Mouse (Mus musculus): Measurements from ENCODE around the gene Lgals4.

Lgals4 gene

GRCm38 (mm10) chr7:28808221-28808941 lies 25.3 kb upstream of the Lgals4 start, which contains the start of gene Hnrnpl:
TSS of gene Hnrnpl (plus strand) at chr7:28808541.
- peak; percentile 63 for DNase-seq (ENCODE audit: low spot score)

DNA sequence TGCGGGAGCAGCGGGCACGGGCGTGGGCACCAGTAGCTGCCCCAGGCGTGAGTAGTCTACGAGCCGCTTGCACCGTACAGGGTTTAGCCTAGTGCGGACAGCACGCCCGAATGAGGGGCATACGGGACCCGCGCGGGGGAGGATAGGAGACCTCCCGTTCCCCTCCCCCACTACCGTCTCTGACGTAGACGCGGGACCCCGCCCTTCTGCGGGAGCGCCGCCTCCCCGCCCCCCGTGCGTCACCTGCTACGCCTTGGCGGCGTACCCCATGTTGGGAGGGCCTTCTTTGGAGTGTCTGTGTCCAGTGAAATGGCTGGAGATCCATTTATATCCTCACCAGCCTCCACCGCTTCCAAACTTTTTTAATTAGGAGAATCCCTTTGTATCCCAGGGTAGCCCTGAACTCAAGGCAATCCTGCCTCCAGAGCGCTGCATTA lies 24.7 kb upstream of the Lgals4 start:
- peak; percentile 92 for DNase-seq (ENCODE audit: low spot score)

DNA sequence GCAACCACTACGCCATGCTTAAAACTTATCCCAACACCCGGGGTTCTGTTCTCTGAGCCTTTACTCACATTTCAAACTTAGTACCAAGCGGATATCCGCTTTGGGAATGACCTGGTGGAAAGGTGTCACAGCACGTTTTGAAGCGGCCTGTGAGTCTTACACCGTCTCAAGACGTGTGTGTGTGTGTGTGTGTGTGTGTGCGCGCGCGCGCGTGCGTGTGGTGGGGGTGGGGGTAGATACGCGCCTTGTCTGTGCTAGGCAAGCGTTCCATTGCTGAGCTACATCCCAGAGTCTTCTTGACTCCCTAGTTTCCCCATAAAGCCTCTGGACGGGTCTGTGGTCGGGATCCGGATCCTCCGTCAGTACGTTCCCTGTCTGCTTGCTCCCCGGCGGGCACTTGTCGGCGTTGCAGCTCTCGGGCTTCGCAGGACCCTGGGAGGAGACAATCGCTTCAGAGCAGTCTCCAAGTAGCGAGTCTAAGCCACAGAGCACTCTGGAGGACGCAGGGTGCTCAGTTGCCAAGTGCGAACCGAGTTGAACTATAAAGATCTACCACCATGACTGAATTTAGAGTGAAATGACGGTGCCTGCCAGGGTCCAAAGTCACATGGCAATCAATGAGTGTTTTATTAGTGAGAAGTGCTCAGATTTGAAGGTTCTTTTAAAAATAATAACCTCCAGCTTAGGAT lies 24.1 kb upstream of the Lgals4 start:
- peak; percentile 78 for DNase-seq (ENCODE audit: low spot score)

DNA sequence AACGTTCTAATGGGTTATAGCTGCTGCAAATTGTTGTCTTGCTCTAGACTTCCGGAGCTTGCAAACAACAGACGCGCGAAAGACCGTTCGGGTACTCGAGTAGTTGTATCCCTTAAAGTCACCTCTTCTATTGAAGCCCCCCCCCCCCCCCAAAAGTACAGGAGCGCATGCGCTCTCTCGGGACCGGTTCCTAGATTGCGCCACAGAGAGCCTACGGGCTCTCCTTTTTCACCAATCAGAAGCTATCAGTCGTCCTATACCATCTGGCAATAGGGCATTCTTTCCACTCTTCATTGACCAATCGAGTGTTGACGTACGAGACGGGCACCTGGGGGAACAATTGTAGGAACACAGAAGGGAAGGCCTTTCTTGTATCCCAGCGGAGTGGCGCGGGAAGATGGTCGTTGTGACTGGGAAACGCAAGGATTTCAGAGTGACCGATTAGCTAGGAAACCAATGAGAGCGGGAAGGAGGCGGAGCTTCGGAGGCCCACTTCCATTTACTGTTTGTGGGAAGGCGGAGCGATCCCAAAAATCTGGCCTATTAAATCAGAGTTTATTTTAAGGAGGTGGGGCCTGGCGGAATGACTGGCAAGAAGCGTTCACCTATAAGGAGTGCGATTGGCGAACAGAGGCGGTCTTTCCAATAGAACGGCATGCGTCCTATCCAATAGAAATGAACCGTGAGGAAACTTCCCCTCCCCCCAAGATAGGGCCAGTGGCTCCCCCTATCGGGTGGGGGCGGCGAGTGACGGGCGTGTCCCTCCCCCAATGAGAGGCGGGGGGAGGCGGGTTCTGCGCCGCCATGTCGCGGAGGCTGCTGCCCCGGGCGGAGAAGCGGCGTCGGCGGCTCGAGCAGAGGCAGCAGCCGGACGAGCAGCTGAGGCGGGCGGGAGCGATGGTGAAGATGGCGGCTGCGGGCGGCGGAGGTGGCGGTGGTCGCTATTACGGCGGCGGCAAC lies 23.3 kb upstream of the Lgals4 start:
- peak; percentile 99 for DNase-seq (ENCODE audit: low spot score)

DNA sequence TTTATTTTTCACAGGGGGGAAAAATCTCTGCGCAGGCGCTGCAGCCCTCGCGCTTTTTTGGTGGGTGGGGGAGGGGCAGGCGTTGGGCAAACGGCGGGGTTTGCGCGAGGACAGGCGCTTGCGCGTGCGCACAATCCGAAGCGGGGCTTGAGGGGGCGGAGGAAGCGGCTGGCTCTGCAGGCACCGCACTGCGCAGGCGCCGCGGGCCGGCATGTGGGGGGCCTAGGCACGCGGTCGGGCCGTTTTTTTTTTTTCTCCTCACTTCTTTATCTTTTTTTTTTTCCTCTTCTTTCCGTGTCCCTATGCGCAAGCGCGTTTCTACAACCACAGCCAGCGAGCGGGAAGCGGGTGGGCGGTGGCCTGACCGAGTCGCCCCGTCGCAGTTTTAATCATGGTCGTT lies 22.4 kb upstream of the Lgals4 start:
- DNase-seq (ENCODE audit: low spot score) = peak; percentile 94

- no peak for DNase-seq (ENCODE audit: low spot score)
These were observed 21.9 kb upstream of the Lgals4 start for GRCm38 (mm10) chr7:28811640-28812275.

DNA sequence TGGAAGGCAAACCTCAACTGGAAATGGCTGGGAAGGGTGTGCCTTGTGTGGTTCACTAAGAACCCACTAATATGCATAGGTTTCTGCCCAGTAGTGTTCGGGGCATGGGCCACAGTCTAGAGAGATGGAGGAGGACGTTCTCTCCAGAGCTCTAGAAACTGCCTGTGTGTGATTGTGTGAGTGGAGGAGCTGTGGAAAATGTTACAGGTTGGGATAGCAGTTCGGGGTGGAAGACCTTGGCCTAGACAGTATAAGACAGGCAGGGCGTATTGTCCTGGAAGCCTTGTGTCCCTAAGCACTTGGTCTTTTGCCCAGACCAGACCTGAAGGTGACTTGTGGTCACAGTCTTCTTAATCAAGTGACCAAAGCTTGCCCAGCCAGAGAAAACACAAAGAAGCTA lies 21.2 kb upstream of the Lgals4 start:
- no peak for DNase-seq (ENCODE audit: low spot score)

- peak; percentile 22 for DNase-seq (ENCODE audit: low spot score)
These were observed 20.7 kb upstream of the Lgals4 start for GRCm38 (mm10) chr7:28812949-28813348.

GRCm38 (mm10) chr7:28814306-28815034 lies 19.2 kb upstream of the Lgals4 start:
- no peak for DNase-seq (ENCODE audit: low spot score)

GRCm38 (mm10) chr7:28815230-28815629 lies 18.4 kb upstream of the Lgals4 start:
- no peak for DNase-seq (ENCODE audit: low spot score)

- peak; percentile 18 for DNase-seq (ENCODE audit: low spot score)
These were observed 17.5 kb upstream of the Lgals4 start for GRCm38 (mm10) chr7:28816201-28816600.

DNA sequence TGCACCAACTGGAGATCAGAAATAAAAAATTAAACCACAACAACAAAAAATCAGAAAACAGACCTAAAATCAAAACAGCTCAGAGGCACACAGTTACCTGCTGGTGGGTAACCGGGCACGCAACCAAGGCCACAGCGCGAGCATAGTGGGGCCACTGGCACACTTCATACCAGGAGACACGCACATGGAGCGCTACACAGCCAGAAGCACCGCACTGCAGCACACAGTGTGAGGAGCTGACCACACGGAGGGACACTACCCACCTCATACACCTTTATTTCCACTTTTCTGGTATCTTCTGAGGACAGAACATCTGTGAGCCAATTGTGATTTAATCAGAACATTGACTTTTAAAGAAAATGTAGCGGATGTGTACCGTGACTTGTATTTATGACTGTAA lies 16.7 kb upstream of the Lgals4 start:
- DNase-seq (ENCODE audit: low spot score) = no peak

DNA sequence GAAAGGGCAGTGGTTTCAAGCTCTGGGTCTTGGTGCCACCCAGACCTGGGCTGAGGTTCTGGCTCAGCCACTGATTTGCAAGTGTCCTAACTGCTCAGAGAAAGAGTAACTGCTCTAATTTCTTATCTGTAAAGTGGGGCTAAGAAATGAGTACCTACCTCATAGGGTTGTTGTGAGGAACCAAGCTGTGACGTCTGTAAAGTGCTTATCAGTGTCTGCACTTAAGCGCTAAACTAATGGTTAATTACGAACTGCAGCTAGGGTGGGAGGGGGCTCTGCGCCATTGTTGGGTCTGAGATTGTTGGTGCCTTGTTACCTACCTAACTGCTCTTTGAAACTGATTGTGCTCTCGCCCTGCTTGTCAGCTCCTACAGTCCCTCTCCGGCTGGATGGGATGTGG lies 16.1 kb upstream of the Lgals4 start:
- no peak for DNase-seq (ENCODE audit: low spot score)

- DNase-seq (ENCODE audit: low spot score) = no peak
These were observed 15.7 kb upstream of the Lgals4 start for GRCm38 (mm10) chr7:28817957-28818356.

GRCm38 (mm10) chr7:28818436-28818835 lies 15.2 kb upstream of the Lgals4 start:
- DNase-seq (ENCODE audit: low spot score) = no peak

GRCm38 (mm10) chr7:28818861-28819452 lies 14.7 kb upstream of the Lgals4 start:
- no peak for DNase-seq (ENCODE audit: low spot score)

DNA sequence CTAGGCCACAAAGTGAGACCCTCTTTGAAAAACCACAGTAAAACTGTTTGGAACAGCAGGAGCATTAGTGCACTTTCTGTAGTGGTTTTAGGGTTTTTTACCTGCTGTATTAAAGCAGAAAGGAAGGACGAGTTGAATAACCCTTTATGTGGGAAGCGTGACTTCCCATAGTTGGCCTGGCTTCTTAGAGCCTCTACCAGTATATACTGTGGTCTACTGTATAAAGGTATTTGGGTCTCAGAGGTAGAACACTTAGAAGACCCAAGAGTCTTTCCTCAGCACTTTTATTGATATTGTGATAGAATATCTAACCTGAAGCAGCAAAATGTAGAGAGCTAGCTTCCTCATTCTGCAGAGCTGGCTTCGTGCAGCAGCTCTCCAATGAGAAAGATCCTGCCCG lies 14.1 kb upstream of the Lgals4 start:
- no peak for DNase-seq (ENCODE audit: low spot score)

- DNase-seq (ENCODE audit: low spot score) = peak; percentile 12
These were observed 13.0 kb upstream of the Lgals4 start for GRCm38 (mm10) chr7:28820358-28821260.

GRCm38 (mm10) chr7:28821261-28821831 lies 12.3 kb upstream of the Lgals4 start:
- DNase-seq (ENCODE audit: low spot score) = peak; percentile 59
